Mouse (Mus musculus) telencephalon, adult 2 months (tissue): ENCODE measurements around the gene Olfr716.
"Not testable (repeated sequence)": the region's sequence is repeated elsewhere in the genome, so short reads cannot be mapped to it uniquely, and the experiment has no call there.

Experiments used
- DNase-seq: peaks from one replicate; pipeline ENCODE4 v3.0.0-alpha.2; 2011; ENCODE audit warnings: low read depth, low spot score

Gene Olfr716

GRCm38 (mm10) chr7:107138027-107138426 is at the start of gene Olfr716:
TSS of gene Olfr716 (plus strand) at chr7:107138327.
- DNase-seq: not testable (repeated sequence)

- no peak for DNase-seq
Observed at GRCm38 (mm10) chr7:107092920-107093319, 45.2 kb upstream of the Olfr716 start, which contains the start of gene Olfr17. TSS of gene Olfr17 (plus strand) at chr7:107093220.

- DNase-seq: not testable (repeated sequence)
Observed at GRCm38 (mm10) chr7:107110269-107110668, 27.9 kb upstream of the Olfr716 start, which contains the start of gene Olfr715b. TSS of gene Olfr715b (minus strand) at chr7:107110369.

GRCm38 (mm10) chr7:107130983-107131382 is 7.1 kb upstream of the Olfr716 start, which contains the start of gene Olfr715:
TSS of gene Olfr715 (minus strand) at chr7:107131083.
- DNase-seq: not testable (repeated sequence)

- DNase-seq: no peak
Observed at GRCm38 (mm10) chr7:107166690-107167089, 28.6 kb downstream of the Olfr716 start, which contains the start of gene Nlrp14. TSS of gene Nlrp14 (plus strand) at chr7:107166990.

GRCm38 (mm10) chr7:107180406-107180805 is 42.3 kb downstream of the Olfr716 start:
- DNase-seq: no peak
